Mouse (Mus musculus): ENCODE data around the gene A930004D18Rik.

A930004D18Rik gene

GRCm38 (mm10) chr2:18053243-18053950, 15.9 kb upstream of the A930004D18Rik start:
- DNase-seq (ENCODE audit: low spot score in 2 of 2): no peak

- no peak for DNase-seq (ENCODE audit: low spot score in 2 of 2)
These were observed 15.0 kb upstream of the A930004D18Rik start for GRCm38 (mm10) chr2:18052581-18052980.

GRCm38 (mm10) chr2:18051831-18052170, 14.3 kb upstream of the A930004D18Rik start:
- DNase-seq (ENCODE audit: low spot score in 2 of 2): no peak

GRCm38 (mm10) chr2:18051026-18051830, 13.7 kb upstream of the A930004D18Rik start:
- no peak for DNase-seq (ENCODE audit: low spot score in 2 of 2)

- no peak for DNase-seq (ENCODE audit: low spot score in 2 of 2)
These were observed 13.0 kb upstream of the A930004D18Rik start for GRCm38 (mm10) chr2:18050541-18050985.

GRCm38 (mm10) chr2:18050018-18050417, 12.5 kb upstream of the A930004D18Rik start:
- no peak for DNase-seq (ENCODE audit: low spot score in 2 of 2)

GRCm38 (mm10) chr2:18049279-18049821, 11.8 kb upstream of the A930004D18Rik start:
- DNase-seq (ENCODE audit: low spot score in 2 of 2): no peak

- no peak for DNase-seq (ENCODE audit: low spot score in 2 of 2)
These were observed 11.0 kb upstream of the A930004D18Rik start, which contains the start of gene Skida1 for GRCm38 (mm10) chr2:18048453-18049075. Gene Skida1 (minus strand): TSS chr2:18049051.

GRCm38 (mm10) chr2:18047646-18048452, 10.3 kb upstream of the A930004D18Rik start:
- DNase-seq (ENCODE audit: low spot score in 2 of 2): peak; percentile 55 to 79

GRCm38 (mm10) chr2:18046758-18047645, 9.5 kb upstream of the A930004D18Rik start:
- peak; percentile 53 to 79 for DNase-seq (ENCODE audit: low spot score in 2 of 2)

- DNase-seq (ENCODE audit: low spot score in 2 of 2): no peak
These were observed 8.6 kb upstream of the A930004D18Rik start for GRCm38 (mm10) chr2:18046186-18046585.

GRCm38 (mm10) chr2:18045781-18046181, 8.2 kb upstream of the A930004D18Rik start:
- no peak for DNase-seq (ENCODE audit: low spot score in 2 of 2)

GRCm38 (mm10) chr2:18045143-18045780, 7.7 kb upstream of the A930004D18Rik start:
- DNase-seq (ENCODE audit: low spot score in 2 of 2): no peak

GRCm38 (mm10) chr2:18041199-18041885, 3.8 kb upstream of the A930004D18Rik start:
- no peak for DNase-seq (ENCODE audit: low spot score in 2 of 2)

- DNase-seq (ENCODE audit: low spot score in 2 of 2): no peak
These were observed 3.0 kb upstream of the A930004D18Rik start for GRCm38 (mm10) chr2:18040347-18041160.

- no peak for DNase-seq (ENCODE audit: low spot score in 2 of 2)
These were observed 2.2 kb upstream of the A930004D18Rik start for GRCm38 (mm10) chr2:18039566-18040290.

- no peak for DNase-seq (ENCODE audit: low spot score in 2 of 2)
These were observed 1.4 kb upstream of the A930004D18Rik start for GRCm38 (mm10) chr2:18038895-18039371.
